Mouse (Mus musculus): ENCODE data around the gene Cfap161.

Gene Cfap161

DNA sequence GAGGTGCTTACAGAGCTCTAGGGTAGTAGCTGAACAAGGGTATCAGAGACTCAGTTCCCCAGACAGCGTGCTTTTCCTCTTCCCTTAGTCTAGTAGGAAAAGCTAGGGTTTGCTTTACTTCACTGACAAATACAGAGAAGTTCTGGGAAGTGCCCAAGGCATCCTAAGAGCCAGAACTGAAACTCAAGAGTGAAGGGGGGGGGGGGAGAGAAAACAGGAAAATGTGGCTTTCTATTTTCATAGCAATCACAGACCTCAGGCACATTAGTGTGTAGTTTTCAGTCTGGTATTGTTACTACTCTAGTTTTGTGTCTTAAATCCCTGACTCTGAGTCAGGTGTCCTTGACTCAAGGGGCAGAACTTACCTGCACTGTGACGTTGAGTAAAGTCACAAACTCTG is 7.3 kb upstream of the Cfap161 start:
- DNase-seq: no peak

GRCm38 (mm10) chr7:83801483-83801875 is 6.8 kb upstream of the Cfap161 start:
- DNase-seq: no peak

- no peak for DNase-seq
These were observed 6.1 kb upstream of the Cfap161 start for GRCm38 (mm10) chr7:83800561-83801482.

GRCm38 (mm10) chr7:83800071-83800470 is 5.4 kb upstream of the Cfap161 start:
- no peak for DNase-seq

DNA sequence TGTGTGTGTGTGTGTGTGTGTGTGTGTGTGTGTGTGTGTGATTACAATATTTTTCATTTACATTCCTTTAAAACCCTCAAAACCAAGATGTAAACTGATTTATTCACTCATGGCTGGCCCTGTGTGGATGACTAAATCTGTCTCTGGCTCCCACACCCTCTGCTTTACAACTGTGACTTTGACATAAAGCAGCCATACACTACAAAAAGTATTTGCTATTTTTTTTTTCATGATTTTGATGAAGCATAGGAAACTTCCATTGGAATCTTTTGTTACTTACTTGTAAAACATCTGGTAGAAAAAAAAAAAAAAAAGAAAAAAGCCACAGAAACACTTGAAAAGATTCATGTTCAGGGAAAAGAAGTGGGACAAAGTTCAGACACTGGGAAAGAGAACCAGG is 3.3 kb upstream of the Cfap161 start:
- no peak for DNase-seq

DNA sequence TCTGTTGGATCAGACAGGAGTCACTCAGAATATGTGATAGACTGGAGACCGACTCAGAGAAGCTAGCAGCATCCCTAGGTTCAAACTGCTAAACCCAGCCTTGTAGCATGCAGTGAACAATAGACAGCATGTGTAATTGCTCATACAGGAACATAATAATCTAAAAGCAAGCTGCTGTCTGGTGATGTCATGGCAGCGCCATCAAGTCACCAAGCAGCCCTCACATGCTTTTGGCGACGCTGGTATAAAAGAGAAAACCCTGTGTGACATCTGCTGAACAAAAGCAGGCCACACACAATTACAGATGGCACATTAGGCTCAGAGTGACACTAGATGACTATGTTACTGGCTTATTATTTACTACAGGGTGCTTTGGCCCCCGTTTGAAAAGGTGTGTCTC is 1.5 kb upstream of the Cfap161 start:
- no peak for DNase-seq

DNA sequence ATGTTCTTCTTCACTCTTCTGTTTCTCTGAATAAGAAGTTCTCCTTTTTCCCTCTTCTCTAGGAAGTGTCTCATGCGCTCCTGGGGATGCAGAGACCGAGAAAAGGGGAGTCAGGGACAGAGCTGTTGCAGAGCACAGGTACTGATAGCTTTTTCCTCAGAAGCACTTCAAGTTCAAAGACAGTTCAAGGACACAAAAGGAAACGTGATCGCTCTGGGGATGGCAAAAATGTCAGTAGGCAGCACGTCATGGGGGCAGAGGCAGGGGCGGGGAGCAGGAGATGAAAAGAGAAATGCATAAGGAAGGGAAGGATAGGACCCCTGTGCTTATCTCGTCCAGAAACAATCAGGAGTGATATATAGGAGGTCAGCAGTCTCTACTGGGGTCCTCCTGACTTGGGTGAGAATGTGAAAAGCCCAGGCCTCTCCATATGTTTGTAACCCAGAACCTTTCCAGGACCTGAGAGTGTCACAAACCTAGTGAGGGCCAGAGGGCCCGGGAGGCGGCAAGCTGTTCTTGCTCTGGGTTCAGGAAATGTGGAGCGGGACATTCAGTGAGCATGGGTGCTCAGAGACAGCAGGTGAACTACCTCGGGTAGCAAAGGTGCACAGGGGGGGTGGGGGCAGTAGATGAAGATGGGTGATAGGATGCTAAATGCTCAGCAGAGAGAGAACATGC is 535 bp downstream of the Cfap161 start:
- no peak for DNase-seq

DNA sequence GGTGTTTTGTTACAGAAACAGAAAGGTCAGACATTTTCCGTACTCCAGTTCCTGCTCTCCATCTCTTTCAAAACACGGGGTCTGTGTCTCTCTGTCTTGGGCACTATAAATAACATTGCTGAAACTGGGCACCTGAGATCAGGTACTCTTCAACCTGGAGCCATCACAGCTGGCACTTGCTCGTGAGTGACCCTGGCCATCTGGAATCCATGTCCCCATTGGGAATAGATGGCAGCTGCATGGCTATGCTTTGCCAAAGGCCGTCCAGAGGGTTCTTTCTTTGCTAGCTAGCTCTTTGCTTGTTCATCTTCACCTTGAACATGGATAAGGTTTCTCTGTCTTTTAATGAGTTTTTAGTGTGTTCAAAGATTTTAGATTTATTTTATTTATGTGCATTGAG is 13.8 kb downstream of the Cfap161 start:
- DNase-seq: no peak

DNA sequence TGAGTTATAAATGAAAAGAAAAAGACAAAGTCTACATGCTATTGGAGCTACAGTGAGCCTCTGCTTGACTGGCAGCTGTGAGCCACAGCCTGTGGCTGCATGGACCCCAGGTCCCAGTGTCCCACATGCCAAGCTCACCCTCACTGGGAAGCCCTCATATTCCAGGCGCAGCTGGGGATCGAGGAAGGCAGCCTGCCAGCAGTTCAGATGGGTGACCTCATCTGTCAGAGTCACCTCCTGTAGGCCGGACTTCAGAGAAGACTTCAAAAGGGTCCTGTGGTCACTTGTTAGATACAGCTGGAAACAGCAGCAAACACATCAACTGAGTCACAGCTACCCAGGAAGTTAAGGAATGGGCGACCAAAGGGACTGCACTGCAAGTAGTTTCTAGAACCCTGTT is 14.7 kb downstream of the Cfap161 start:
- DNase-seq: peak; percentile 29 to 70

- no peak for DNase-seq
These were observed 15.7 kb downstream of the Cfap161 start for GRCm38 (mm10) chr7:83779028-83779427.

DNA sequence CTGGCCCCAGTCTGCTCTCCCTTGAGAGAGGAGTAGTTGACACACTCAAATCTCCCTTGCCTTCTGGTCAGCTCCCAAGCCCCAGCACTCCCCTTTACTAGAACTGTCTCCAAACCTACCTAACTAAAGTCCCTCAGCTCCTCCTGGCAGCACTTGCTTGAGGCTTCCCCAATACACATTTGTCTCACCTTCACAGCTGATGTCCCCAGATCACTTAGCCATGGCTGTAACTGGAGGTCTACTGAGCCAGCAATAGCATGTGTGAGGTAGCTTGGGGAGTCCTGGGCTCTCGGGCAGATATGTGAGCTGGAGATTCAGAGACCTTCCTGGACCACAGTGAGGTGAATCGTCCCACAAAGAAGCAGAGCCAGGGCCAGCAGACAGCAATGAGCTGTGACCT is 16.2 kb downstream of the Cfap161 start:
- no peak for DNase-seq

GRCm38 (mm10) chr7:83774721-83775120 is 20.0 kb downstream of the Cfap161 start:
- peak in 1 of 2 experiments; percentile 27 for DNase-seq

- DNase-seq: no peak
These were observed 31.0 kb downstream of the Cfap161 start for GRCm38 (mm10) chr7:83763674-83764073.

GRCm38 (mm10) chr7:83762336-83762735 is 32.3 kb downstream of the Cfap161 start:
- no peak for DNase-seq

DNA sequence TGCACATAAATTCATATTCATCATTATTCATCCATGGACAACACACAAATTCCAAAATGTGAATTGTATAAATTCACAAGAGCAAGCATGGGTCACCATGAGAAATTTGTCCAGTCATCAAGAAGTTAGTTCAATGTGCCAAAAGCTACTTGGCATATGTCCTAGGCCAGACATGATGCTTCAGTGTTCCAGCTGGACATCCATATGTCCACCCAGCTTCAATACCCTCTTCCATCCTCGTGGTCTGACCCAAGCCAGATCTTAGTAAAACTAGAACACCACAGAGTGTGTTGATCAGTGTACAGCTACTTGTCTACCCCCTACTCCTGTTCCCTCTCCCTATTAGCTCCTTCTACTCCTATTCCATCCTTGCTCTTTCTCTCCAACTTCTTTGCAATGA is 43.6 kb downstream of the Cfap161 start:
- DNase-seq: no peak

GRCm38 (mm10) chr7:83748405-83748804 is 46.3 kb downstream of the Cfap161 start:
- no peak for DNase-seq

DNA sequence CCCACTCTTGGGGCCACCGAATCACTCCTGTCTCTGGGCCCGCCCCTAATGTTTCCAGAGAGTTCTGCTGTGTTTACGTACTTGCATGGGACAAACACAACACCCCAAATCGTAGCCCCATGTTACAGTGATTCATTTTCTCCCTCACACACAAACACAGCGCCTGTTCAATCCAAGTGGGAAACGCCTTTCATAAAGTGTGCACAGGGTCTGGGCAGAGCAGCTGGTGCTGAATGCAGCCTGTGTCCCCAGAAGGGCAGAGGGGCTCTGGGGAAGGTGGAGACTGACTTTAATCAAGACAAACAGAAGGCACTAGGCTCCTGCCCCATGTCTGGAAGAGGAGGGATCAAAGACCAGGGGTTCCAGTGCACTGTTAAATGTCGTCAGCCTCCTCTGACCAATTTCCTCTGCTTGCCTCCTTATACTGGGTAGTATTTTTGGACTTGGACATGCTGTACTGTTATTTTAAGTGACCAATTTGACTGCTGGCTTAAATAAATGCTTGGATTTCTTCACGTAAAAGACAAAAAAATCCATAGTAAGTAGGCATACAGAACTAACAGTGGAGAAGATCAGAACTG is 48.5 kb downstream of the Cfap161 start:
- no peak for DNase-seq

DNA sequence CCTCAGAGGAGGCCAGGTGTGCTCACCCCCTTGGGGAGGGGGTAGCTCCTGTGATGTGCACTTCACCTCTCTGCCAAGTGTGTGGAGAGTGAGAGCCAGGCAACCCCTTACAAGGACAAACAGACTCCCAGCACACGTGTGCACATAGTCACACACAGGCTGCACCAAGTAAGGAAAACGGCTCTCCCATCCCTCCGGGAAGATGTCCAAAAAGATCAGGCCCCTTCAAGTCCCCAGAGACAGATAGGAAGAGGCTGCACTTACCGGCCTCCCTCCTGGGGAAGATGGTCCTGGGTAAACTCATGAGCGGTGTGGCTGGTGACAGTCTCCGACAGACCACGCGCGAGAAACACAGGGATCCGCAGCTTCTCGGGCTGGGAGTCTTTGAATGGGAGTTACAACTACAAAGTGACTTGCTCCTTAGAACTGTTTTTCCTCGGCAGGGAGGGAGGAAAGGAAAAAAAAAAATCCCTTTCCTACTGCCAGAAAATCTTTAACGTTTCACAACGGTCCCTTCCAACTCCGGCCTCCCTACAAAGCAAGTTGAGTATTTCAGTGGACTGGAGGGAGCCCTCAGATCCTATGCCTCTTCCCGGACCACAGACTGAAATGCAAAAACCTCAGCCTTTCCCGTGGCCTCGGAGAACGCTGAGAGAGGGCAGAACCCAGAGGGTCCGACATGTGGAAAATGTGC is 49.1 kb downstream of the Cfap161 start, which contains the start of gene Il16:
Gene Il16, minus strand, starts transcription at position 314 of the 694 bp plus-strand sequence.
- DNase-seq: peak in 1 of 2 experiments; percentile 16

DNA sequence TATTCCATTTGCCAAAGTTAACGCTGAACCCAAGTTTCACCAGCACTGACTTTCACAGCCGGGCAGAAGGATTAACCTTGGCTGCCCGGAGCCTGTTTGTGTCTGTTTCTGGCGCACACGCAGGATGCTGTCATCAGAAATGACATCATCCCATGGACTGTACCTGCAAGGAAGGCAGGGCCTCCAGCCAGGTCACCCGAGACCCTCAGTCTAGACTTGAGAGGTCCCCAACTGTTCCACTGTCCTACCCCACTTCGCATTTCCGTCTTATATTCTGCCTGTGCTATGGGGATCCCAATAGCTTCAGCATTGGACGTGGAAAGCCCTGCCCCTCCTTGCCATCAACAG is 49.6 kb downstream of the Cfap161 start:
- no peak for DNase-seq

- DNase-seq: no peak
These were observed 50.4 kb downstream of the Cfap161 start for GRCm38 (mm10) chr7:83744250-83744649.

DNA sequence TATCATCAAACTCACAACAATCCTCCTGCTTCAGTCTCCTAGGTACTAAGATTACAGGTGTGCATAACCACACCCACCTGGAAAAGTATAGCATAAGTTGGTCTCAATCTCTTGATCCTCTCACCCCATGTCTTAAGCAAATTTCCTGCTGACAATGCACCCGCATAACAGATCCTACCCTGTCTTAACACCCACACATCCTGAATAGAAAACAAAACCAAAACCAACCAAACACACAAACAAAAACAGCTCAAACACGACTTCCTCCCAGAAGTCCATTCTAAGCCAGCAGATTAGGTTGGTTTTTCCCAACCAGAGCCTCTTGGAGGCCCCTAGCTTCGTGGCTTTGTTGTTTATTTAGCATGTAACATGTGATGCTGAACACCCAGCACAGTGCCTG is 52.0 kb downstream of the Cfap161 start:
- DNase-seq: no peak

- DNase-seq: no peak
These were observed 52.7 kb downstream of the Cfap161 start for GRCm38 (mm10) chr7:83742026-83742425.

DNA sequence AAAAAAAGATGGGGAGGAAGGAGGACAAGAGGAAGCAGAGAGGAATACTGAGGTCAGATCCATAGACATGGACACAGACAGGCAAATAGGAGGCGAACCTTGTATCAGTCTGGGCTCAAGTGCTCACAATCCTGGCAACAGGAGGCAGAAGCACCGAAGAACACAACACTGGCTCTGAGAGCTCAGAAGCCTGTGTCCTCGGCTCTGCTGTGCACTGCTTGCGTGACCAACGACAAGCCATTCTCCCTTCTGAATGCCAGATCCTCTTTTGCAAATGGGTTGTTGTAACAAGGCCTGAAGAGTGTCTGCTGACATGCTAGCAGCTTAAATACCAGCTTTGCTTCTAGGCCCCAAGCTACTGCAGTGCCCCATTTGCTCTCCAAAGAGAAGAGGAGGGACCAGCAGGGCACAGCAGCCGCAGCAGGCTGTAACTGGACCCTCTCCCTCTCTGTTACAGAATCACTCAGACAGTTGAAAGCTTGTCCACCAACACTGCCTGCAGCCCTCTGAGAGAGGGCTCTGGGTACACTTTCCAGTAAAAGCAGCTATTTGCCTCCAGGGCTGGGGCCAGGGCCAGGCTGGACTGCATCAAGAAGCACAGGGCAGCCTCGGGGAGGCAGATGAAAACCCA is 54.9 kb downstream of the Cfap161 start:
- peak in 1 of 2 experiments; percentile 52 for DNase-seq

Data from lung, postnatal 4 days (tissue).